Mouse (Mus musculus) adrenal gland, adult 2 months (tissue): ENCODE measurements around the gene Ube2o. TPM values are rescaled to one million over a fixed set of nuclear protein-coding genes. Genes with fewer than 3 reads are reported as not detected.
A peak's percentile ranks its signal among the peaks of the same experiment; 100 is the strongest.

Experiments
- DNase-seq: peaks from one replicate; pipeline ENCODE4 v3.0.0; 2021
- polyA plus RNA-seq: library from polyadenylated mRNA; depleted of rRNA; stranded (reverse); fragments of >200 nt; gene quantifications from 2 replicates; pipeline ENCODE4 v1.2.3, GENCODE M21; 2012
- total RNA-seq, 2 experiments: library from RNA; stranded (reverse); gene quantifications; 2 replicates each; pipeline ENCODE4 v1.2.3; 2021

Ube2o gene
- total and polyA plus RNA-seq, 3 experiments = 24.6 to 26.7 (median 24.9) TPM

DNA sequence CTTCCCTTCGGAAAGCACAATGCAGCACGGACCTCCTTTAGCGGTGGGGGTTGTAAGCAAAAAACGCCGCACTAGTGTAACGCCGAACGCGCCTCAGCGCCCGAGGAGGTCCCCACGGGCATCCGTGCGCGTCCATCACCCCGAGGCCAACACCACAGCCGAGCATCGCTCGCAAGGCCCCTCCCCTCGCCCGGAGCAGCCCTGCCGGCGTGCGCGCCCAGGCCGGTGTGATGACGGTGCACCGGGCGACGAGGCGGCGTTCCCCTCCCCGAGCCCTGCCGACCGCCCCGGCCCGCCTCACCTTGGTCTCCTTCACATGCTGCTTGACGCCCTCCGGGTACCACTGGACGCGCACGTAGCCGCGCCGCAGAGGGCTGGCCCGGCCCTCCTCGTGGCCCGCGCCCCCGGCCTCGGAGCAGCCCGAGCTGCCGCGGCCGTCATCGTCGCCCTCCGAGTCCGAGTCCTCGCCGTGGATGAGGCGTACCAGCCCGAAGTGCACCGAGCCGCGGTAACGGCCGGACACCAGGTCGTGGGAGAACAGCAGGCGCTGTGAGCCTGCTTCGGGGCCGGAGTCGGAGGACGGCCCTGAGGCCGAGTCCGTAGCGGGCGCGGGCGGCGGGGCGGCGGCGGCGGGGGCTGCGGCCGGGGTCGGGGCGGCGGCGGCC lies 404 bp downstream of the Ube2o start:
- DNase-seq = peak; percentile 81

DNA sequence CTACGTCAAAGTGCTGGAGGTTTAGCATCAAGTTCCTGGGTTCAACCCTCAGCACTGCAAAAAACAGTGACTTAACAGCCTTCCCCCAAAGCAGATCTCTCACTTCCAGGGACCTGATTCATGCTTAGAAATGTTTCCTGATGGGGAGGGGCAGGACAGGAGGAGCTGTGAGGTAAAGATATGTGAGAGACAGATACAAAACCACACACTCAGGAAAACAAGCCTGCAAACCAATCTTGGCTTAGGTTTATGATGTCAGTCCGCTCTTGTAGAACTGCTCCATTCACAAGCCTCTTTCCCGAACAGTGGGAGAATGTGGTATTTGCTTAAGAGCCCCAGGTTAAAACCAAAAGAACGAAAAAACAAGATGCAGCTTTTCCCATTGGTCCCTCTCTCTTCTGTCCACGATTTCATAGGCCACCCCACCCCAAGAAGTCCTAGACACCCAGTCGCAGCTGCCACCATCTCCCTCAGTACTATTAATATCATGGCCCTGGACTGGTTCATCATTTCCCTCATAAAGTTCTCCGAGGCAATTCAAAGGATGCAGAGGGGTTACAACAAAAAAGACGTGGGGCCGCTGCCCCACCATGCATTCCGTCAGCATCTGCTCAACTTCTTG lies 1.1 kb downstream of the Ube2o start:
- no peak for DNase-seq

- DNase-seq = no peak
These were observed 2.0 kb downstream of the Ube2o start for GRCm38 (mm10) chr11:116579280-116579679.

GRCm38 (mm10) chr11:116575396-116575795 lies 5.9 kb downstream of the Ube2o start:
- peak; percentile 77 for DNase-seq

DNA sequence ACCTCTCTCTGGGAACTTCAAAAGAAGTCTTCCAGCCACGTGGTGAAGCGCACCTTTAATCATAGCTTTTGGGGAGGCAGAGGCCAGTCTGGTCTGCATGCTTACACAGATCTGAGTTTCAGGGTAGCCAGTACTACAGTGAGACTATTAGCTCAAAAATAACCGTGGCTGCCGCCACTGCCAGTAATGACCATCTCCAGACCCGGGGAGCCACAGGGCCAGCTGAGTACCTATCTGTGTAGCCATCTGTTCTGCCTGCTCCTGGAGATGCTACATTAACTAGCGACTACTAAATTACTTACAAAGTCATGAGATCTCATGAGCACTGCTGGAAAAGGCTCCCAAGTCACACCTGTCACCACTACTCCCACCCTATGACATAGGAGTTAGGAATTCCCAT lies 6.3 kb downstream of the Ube2o start:
- no peak for DNase-seq

GRCm38 (mm10) chr11:116574486-116574885 lies 6.8 kb downstream of the Ube2o start:
- DNase-seq = peak; percentile 47

DNA sequence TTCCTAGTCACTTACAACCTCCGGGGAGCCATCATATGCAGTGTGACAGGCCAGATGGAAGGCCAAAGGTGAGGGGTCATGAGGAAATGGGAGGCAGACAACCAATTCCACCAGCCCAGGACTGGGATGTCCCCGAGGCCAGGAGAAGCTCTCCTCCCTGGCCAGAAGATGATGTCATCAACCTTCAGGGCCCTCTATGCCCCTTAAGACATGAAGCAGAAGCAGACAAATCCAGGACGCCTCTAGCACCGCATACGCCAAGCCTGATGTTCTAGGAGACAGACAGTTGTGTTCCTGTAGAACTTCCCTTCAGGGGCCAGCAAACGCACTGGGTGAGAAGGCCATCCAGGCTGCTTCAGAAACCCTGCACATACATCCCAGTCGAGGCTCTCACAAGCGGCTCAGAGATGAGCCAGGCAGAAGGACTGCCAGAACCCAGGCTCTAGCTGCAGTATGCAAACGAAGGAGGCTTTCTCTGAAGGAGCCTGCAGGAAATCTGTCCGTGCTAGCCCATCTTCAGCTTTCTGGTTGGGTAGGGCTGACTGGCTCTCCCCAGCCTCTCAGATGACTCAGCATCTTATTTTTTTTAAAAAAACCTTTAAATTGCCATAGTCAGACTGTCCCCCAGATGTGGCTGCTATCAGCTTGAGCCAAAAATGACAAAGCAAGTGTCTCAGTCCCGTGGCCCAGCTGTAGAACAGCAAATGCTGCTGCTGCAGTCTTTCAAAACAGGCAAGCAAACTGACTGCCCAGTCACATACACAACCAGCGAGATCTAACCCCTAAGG lies 8.3 kb downstream of the Ube2o start:
- DNase-seq = peak; percentile 60

- DNase-seq = peak; percentile 89
These were observed 9.2 kb downstream of the Ube2o start for GRCm38 (mm10) chr11:116571767-116572679.

DNA sequence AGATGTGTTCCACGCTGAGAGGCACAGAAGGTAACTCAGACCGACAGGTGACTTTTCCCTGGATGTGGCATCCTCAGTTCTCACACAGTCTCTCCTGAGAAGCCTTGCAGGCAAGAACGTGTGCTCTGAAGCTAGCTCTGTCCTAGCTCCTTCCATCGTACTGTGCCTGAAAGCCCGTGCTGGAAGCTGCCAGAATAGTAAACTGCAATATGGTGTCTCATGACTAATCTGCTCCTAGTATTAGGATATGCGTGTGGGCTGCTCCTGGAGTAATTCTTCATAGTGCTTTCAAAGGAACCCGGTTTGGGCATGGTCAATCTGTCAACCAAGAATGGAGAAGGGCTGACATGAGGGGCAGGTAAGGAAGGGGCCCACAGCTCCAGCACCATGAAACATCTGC lies 10.4 kb downstream of the Ube2o start:
- no peak for DNase-seq

DNA sequence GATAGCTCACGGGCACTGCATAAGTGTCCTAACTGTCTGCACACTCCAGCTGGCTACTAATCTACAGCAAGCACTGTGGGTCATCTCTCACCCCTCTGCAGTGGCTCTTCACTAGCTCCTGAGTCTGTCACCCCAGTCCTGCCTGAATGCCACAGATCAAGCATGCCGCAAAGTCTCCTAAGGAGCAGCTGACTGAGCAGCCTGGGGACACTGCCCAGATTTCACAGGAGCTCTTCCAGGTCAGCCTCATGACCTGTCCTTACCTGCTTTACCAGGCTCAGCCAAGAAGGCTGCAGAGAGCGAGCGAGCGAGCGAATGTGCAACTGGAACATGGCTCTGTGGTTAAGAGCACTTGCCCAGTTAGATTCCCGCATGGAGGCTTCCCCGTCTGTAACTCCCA lies 13.7 kb downstream of the Ube2o start:
- no peak for DNase-seq

DNA sequence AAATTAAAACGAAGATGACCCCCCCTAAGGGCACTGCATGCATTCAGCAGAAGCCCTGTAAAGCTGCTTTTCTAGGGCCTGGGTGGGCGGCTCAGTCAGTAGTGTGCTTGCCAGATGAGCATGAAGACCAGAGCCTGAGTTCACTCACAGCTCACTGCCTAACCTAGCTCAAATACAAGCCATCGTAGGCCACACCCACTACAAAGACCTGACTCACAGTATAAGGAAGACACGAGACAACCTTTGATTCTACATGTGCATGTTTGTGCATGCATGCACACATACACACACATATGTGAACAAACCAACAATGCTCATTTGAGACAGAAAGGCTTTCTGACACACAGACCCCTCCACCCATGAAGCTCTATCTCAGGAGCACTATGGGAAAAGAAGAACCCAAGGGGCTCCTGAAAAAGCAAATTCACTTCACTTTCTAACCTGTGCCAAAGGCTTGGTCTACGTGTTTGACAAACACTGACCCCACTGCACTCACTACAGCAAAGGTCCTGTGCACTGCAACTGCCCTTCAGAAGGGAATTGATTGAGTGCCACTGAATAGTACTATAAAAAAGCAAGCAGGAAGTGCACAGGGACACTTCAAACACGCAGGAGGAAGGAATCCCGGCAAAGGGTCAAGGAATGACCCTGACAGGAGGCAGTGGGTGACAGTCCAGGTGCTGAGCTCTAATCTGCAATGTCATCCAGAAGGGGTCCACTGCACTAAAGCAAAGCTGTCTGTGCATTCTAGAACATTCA lies 15.8 kb downstream of the Ube2o start:
- no peak for DNase-seq

DNA sequence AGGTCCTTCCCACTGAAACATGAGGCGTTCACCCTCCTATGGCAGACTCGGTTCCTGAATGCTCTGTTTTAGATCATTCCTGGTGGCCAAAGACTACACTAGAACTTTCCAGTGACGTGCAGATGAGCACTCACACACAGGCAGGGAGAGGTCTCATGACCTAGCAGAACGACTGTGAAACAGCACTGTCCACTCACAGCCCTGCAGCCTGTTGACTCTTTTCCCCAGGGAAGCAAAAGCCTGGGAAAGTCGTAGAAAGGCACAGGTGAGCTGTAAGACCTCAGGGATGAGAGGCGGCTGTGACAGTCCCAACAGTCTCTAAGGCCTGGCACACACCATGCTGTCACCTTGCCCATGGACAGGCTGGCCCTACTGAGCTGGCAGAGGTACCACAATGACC lies 24.9 kb downstream of the Ube2o start:
- no peak for DNase-seq

GRCm38 (mm10) chr11:116555572-116555971 lies 25.7 kb downstream of the Ube2o start:
- no peak for DNase-seq

- DNase-seq = peak; percentile 31
These were observed 26.9 kb downstream of the Ube2o start for GRCm38 (mm10) chr11:116554171-116554878.

DNA sequence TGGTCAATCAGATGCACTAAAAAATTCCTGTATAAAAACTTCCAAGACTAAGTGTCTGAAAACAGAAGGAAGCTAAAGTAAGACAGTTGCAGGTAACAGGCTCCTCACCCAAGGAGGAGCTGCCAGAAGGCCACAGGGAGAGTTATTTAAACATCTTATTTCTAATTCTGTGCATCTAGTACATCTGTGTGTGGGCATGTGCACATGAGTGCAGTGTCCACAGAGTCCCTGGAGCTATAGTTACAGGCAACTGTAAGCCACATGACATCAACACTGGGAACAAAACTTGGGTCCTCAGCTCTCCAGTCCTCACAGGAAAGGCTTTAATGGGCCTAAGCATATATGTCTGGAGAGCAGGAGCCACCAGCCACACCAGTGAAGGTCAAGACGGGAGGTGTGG lies 29.1 kb downstream of the Ube2o start:
- DNase-seq = no peak

DNA sequence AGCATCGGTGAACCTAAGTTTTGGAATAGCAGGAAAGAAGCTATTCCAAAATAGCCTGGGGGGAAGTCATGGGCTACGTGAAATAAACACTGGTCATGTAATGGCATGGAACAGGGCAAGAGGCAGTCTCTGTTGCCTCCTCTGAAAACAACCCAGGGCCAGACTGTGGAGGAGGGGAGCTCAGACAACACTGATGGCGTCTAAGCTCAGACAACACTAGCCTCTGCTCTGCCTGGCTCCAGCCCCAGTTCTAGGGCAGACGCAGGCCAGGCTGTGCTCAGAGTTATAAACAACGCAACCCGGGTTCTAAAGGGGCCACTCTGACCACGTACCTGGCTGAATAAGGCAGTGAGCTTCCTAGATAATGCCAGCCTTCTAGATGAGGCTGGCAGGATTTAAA lies 30.5 kb downstream of the Ube2o start:
- DNase-seq = no peak

- no peak for DNase-seq
These were observed 31.8 kb downstream of the Ube2o start for GRCm38 (mm10) chr11:116549273-116550038.

- DNase-seq = no peak
These were observed 32.5 kb downstream of the Ube2o start for GRCm38 (mm10) chr11:116548780-116549179.

DNA sequence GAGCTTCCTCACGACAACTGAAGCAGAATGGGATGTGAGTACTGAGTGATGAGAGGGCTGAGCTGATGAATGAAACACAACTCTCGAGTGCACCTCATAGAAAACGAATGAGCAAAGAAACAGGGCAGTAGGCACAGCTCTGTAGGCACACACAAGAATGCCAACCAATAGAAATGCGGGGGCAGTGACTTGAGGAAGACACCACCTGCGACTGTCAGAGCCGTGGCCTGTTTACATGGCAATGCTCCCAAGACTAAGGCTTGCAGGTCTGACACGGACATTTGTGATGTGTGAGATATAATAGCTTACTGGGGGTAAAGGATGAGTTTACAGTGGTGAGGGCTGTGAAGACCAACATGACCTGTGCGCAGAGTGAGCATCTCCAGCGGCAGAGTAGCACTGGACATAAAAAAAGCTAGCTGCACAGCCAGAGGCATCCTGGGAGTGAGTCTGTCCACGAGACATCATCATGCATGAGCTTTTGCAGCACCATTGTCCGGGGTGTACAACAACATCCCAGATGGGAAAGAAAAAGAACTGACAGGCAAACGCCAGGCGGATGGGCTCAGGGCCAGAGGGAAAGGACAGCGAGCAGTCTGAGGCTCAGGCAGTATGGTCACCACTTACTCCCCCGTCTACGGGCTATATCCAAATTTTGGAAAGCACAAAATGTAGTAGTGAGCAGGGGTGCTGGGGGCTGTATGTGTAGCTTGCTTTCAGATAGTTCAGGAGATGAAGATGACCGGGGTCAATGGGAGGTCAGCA lies 33.8 kb downstream of the Ube2o start:
- DNase-seq = no peak
